Mouse (Mus musculus) megakaryocyte-erythroid progenitor cell, adult 5 weeks (primary cell): ENCODE data around the gene Nicn1. TPM values are rescaled to one million over a fixed set of nuclear protein-coding genes. Genes with fewer than 3 reads are reported as not detected.

ENCODE experiments used
- polyA plus RNA-seq: library from polyadenylated mRNA; stranded (reverse); fragments of >175 nt; gene quantifications from 2 replicates; pipeline ENCODE4 v1.2.3, GENCODE M21; 2012

The Nicn1 gene
- polyA plus RNA-seq = 0.28 and 0.59 TPM in 2 replicates

DNA sequence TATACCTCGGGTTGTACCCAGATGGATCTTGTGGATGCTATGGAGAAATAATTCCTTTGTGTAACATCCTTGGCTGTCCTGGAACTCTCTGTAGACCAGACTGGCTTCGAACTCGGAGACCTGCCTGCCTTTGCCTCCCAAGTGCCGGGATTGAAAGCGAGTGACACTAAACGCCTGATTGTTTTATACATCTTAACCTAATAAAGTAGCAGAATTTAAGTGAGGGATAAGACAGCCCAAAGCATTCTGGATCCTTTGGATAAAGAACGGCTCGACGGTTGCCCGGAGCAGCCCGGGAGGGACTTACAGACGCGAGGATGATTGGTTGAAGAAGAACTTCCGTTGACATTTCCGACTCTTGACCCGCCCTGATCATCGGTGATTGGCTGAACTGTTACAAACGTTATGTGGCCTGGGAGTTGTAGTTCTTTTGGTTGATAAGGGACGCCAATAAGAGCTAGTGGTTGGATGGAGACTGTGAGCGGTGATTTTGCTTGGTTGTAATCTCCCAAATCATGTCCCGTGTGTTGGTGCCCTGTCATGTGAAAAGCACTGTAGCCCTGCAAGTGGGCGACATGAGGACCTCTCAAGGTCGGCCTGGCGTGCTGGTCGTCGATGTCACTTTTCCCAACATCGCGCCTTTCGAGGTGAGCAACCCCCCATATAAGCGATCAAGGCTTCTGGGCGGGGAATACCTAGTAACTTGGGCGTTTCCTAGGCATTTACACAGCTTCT lies at the start of gene Nicn1:
Nicn1 (plus strand) TSS at position 414 of the 735 bp plus-strand sequence.

DNA sequence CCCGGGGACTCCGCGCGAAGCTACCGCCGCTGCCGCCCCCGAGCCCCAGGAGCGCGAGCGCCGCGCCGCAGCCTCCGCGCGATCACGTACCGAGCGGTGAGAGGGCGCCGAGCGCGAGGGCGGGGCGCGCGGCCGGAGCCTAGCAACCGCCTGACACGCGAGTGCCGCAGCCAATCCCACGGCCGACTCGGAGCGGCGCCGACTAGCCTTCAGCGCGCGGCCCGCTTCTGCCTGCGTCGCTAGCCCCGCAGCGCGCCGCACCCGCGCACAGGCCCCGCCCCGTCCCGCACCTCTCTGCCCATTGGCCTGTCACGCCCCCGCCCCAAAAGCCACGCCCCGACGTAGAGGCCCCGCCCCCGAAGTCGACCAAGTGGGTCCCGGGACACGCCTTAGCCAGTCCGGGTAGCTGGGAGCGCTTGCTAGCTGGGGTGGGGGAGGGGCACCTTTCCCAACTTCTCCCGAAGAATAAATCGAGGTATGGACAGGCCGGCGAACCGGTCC lies 26.5 kb upstream of the Nicn1 start, which contains the start of gene Dag1:
Dag1 (minus strand) TSS at position 269 of the 501 bp plus-strand sequence.

DNA sequence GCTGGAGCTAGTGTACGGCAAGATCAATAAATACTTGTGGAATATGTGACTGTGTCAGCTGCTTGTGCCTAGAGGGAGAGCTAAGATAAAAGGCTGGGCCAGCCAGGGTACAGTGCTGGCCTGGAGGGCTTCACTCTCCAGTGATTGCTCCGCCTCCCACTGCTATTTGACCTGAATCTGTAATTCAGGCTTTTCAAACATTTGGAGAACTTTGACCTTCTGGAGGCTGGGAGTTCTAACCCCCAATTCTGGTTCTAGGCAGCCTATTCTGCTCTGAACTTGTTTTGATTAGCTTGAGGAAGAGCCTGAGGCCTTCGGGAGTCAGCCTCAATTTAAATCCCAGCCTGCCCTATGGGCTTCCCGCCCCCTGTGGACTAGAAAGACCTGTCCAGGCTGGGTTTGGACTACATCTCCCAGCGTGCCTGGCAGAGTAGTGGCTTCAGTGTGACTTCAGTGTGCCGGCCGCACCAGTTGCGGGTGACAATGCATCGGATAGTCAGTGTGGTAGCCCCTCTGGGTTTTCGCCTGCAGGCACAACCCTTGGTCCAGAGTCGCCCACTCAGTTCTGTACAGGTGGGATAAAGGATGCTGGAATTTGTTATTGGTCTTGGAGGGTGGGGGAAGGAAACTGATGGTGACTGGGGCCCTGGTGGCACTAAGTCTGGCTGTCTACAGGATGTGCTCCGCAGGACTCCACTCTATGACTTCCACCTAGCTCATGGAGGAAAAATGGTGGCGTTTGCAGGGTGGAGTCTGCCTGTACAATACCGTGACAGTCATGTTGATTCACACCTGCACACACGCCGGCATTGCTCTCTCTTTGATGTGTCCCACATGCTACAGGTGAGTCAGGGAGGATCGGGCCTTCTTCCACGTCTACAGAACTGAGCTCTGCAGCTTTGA lies 6.5 kb downstream of the Nicn1 start, which contains the start of gene Amt:
Amt (plus strand) TSS at position 401 of the 903 bp plus-strand sequence.

GRCm38 (mm10) chr9:108305629-108306520 lies 15.6 kb downstream of the Nicn1 start, which contains the start of the genes Rhoa and Tcta:
Gene Rhoa, plus strand, starts transcription at chr9:108306129.
Gene Tcta, minus strand, starts transcription at chr9:108306160.

DNA sequence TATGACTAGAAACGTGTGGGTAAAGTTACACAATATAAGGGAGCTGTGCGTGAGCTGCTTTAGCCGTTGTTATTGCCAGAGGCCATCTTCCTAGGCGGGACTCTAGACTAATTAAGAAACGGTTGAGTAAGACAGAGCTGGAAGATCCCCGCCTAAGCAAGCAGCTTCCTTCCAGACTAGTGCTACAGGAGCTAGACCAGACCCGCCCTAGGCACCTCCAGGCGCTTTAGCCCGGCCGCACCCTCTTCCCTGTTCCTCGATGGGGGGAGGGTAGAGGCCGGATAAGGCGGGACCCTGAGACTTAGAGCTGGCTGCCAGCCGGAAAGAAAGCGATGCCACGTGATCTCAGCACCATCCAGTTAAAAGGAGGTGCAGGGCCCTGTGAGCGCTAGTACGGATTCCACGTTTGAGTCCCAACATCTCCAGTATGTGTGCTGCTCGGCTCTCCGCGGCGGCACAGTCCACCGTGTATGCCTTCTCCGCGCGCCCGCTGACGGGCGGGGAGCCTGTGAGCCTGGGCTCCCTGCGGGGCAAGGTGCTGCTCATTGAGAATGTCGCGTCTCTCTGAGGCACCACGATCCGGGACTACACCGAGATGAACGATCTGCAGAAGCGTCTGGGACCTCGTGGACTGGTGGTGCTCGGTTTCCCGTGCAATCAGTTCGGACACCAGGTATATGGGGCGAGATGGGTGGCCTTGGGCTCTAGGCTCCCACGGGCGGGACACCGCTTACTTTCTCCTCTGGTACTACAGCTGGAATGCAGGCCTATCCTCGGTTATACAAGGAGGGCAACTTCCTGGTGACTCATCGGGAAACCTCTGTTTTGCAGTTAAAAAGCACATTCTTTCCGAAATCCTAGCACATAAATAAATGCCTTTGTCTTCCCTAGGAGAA lies 48.9 kb downstream of the Nicn1 start, which contains the start of gene Gpx1:
Gpx1 (plus strand) TSS at position 18 of the 896 bp plus-strand sequence.

Other genes starting within 250 kb of the Nicn1 start
- 14.6 and 19.6 TPM in 2 replicates for gene Gmppb, start 241.2 kb upstream of the Nicn1 start, polyA plus RNA-seq
- 2.5 TPM in 2 replicates for gene Amigo3, start 237.3 kb upstream of the Nicn1 start, polyA plus RNA-seq
- 0.28 TPM in 1 of 2 replicates, not detected in the other for gene Mst1, start 210.0 kb upstream of the Nicn1 start, polyA plus RNA-seq
- gene Rnf123, start 207.1 kb upstream of the Nicn1 start, polyA plus RNA-seq = 100 and 113 TPM in 2 replicates
- 48.2 and 48.5 TPM in 2 replicates for gene Apeh, start 195.8 kb upstream of the Nicn1 start, polyA plus RNA-seq
- gene Bsn, start 100.0 kb upstream of the Nicn1 start, polyA plus RNA-seq = 9.8 and 12.3 TPM in 2 replicates
- gene Dag1, start 26.5 kb upstream of the Nicn1 start, polyA plus RNA-seq = 12.5 and 12.7 TPM in 2 replicates
- gene Amt, start 6.4 kb downstream of the Nicn1 start, polyA plus RNA-seq = 0.04 and 0.23 TPM in 2 replicates
- 110 and 123 TPM in 2 replicates for gene Rhoa, start 15.7 kb downstream of the Nicn1 start, polyA plus RNA-seq
- 1.8 and 2.2 TPM in 2 replicates for gene Tcta, start 15.7 kb downstream of the Nicn1 start, polyA plus RNA-seq
- gene Gpx1, start 48.5 kb downstream of the Nicn1 start, polyA plus RNA-seq = 608 and 718 TPM in 2 replicates
- 70.5 and 73.8 TPM in 2 replicates for gene Usp4, start 57.4 kb downstream of the Nicn1 start, polyA plus RNA-seq
- gene 1700102P08Rik, start 102.4 kb downstream of the Nicn1 start, polyA plus RNA-seq = 1.7 and 3.6 TPM in 2 replicates
- 0.04 and 0.11 TPM in 2 replicates for gene Ccdc36, start 138.1 kb downstream of the Nicn1 start, polyA plus RNA-seq
- gene BC048562, start 146.1 kb downstream of the Nicn1 start, polyA plus RNA-seq = not detected in 2 replicates
- gene Ccdc71, start 170.1 kb downstream of the Nicn1 start, polyA plus RNA-seq = 13.1 and 13.7 TPM in 2 replicates
- gene Klhdc8b, start 171.2 kb downstream of the Nicn1 start, polyA plus RNA-seq = 16.9 and 18.1 TPM in 2 replicates
- 0.40 and 0.66 TPM in 2 replicates for gene Lamb2, start 189.3 kb downstream of the Nicn1 start, polyA plus RNA-seq
- 150 and 194 TPM in 2 replicates for gene Usp19, start 200.2 kb downstream of the Nicn1 start, polyA plus RNA-seq
- 117 and 129 TPM in 2 replicates for gene Qars, start 217.3 kb downstream of the Nicn1 start, polyA plus RNA-seq
- 101 and 122 TPM in 2 replicates for gene Qrich1, start 226.4 kb downstream of the Nicn1 start, polyA plus RNA-seq